Mouse (Mus musculus) midbrain, embryonic 12.5 days (tissue): Measurements from ENCODE around the gene 4930579F01Rik. TPM values are rescaled to one million over a fixed set of nuclear protein-coding genes. Genes with fewer than 3 reads are reported as not detected.

Experiments
- ATAC-seq: fragments of 200-750 bp; cut with Nextera tagmentation; 2 replicates; pipeline ENCODE4 v1.8.0; 2017; ENCODE audit warnings: low read depth, moderate TSS enrichment, moderate library complexity; ENCODE audit not compliant: low FRiP score
- H3K27ac ChIP-seq: fragments of 300-500 bp; sonication (generic); replicated peaks from 2 replicates; pipeline ENCODE4 v1.5.1; 2016; ENCODE audit warnings: mild to moderate bottlenecking
- H3K27me3 ChIP-seq: fragments of 300-500 bp; sonication (generic); 2 replicates; pipeline ENCODE4 v1.6.1; 2016; ENCODE audit warnings: mild to moderate bottlenecking
- H3K36me3 ChIP-seq: fragments of 300-500 bp; sonication (generic); 2 replicates; pipeline ENCODE4 v1.6.1; 2016
- H3K4me1 ChIP-seq: fragments of 300-500 bp; sonication (generic); 2 replicates; pipeline ENCODE4 v1.6.1; 2016
- H3K4me2 ChIP-seq: fragments of 300-500 bp; sonication (generic); replicated peaks from 2 replicates; pipeline ENCODE4 v1.6.1; 2016; ENCODE audit warnings: mild to moderate bottlenecking, moderate library complexity
- H3K4me3 ChIP-seq: fragments of 300-500 bp; sonication (generic); 2 replicates; pipeline ENCODE4 v1.5.1; 2016; ENCODE audit warnings: mild to moderate bottlenecking
- H3K9ac ChIP-seq: fragments of 300-500 bp; sonication (generic); replicated peaks from 2 replicates; pipeline ENCODE4 v1.6.1; 2016; ENCODE audit warnings: mild to moderate bottlenecking, moderate library complexity
- H3K9me3 ChIP-seq: fragments of 300-500 bp; sonication (generic); 2 replicates; pipeline ENCODE4 v1.6.1; 2016; ENCODE audit warnings: mild to moderate bottlenecking
- WGBS: fragments of 180-500 bp; shearing (Covaris S2); methylation state at CpG from one replicate; pipeline ENCODE4 v1.1.7; 2016; 5-methylcytosine and 5-hydroxymethylcytosine counted together
- polyA plus RNA-seq: library from polyadenylated mRNA; unstranded; fragments of >200 nt; fragmentation: Nextera tagmentation; extraction: Ambion mirVana; gene quantifications from 2 replicates; pipeline ENCODE4 v1.2.1, GENCODE M21; 2016

Gene 4930579F01Rik
- polyA plus RNA-seq, 1 experiment from 2014 or later, result not detected

- ATAC-seq, result no peak
- 96% methylated on average over 16 of the region's 16 CpGs for WGBS
- Histone ChIP-seq H3K4me3 (no peak overlapping the region), H3K9me3 (no peaks in the 10 kb centered on the region), H3K36me3 (no peaks in the 10 kb centered on the region), H3K27ac (no peak overlapping the region), H3K9ac (no peak overlapping the region), H3K4me2 (no peak overlapping the region), H3K27me3 (no peaks in the 10 kb centered on the region), H3K4me1 (no peaks in the 10 kb centered on the region)
These were observed 74.0 kb downstream of the 4930579F01Rik start for GRCm38 (mm10) chr3:138119444-138120105.

DNA sequence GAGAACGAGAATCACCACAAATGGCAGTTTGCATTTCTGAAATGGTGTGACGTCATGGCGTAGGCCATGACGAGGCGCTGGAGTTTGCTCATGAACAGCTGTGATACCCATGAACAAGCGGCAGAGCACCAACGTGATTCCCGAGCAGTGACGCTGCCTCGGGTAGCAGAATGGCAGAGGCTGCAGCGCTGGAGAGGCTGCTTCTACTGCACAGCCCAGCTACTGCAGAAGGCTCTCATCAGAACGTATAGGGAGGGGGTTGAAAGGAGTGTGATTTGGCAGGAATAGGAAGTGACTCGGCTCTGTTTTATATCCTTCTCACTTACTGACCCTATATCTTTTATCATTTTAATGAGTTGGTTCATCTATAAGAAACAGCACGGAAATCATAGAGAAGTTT is 74.8 kb downstream of the 4930579F01Rik start:
- no peaks in the 10 kb centered on the region for H3K4me1 ChIP-seq
- H3K4me2 ChIP-seq, result no peak overlapping the region
- no peaks in the 10 kb centered on the region for H3K9me3 ChIP-seq
- 81% methylated on average over 14 of the region's 14 CpGs for WGBS
- no peak for ATAC-seq
- no peak overlapping the region for H3K4me3 ChIP-seq
- no peaks in the 10 kb centered on the region for H3K27me3 ChIP-seq
- H3K9ac ChIP-seq, result no peak overlapping the region
- H3K36me3 ChIP-seq, result no peaks in the 10 kb centered on the region
- H3K27ac ChIP-seq, result no peak overlapping the region

DNA sequence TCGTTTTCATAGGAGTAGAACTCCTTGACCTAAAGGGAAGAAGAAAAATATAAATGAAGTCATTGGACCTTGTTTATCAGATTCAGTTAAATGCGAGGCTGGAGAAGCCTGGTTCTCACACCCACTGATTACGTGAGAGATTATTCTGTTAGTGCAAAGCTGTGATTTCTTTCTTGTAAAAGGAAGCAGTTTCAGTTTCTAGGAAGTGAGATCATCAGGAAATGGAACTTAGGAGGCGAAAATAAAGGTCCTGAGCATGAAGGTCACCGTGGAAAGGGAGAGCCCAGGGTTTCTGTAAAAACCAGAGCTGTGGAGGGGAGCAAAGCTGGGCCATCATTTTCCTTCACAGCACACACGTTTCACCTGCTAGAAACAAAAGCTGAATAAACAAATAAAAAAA is 75.2 kb downstream of the 4930579F01Rik start:
- Histone ChIP-seq H3K27ac (no peak overlapping the region), H3K4me3 (no peak overlapping the region), H3K9ac (no peak overlapping the region), H3K36me3 (no peaks in the 10 kb centered on the region), H3K4me2 (no peak overlapping the region), H3K9me3 (no peaks in the 10 kb centered on the region), H3K4me1 (no peaks in the 10 kb centered on the region), H3K27me3 (no peaks in the 10 kb centered on the region)
- no peak for ATAC-seq
- WGBS, result 84% methylated on average over 6 of the region's 6 CpGs

DNA sequence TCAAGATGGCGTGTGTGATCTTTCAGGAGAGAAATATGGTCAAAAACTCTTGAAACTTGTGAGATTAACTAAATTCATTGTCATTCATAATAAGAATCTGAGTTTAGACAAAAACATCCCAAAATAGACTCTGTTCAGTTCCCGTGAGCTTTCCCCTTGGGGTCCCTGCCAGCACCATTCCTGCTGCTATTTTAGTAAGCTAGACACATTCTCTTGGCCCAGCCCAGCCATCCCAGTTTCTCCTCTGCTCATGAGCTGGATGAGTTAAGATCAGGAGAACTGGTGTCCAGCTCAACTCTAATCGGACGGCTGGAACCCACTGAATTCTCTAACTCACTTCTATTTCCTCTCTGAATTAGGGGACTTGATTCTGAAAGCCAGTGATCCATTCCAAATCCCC is 76.8 kb downstream of the 4930579F01Rik start:
- Histone ChIP-seq H3K4me2 (no peak overlapping the region), H3K9me3 (no peaks in the 10 kb centered on the region), H3K4me3 (no peak overlapping the region), H3K4me1 (no peaks in the 10 kb centered on the region), H3K36me3 (no peaks in the 10 kb centered on the region), H3K27me3 (no peaks in the 10 kb centered on the region), H3K9ac (no peak overlapping the region), H3K27ac (no peak overlapping the region)
- no peak for ATAC-seq
- WGBS, result 90% methylated on average over 4 of the region's 4 CpGs

- WGBS, result 89% methylated on average over 17 of the region's 17 CpGs
- no peaks in the 10 kb centered on the region for H3K4me1 ChIP-seq
- ATAC-seq, result no peak
These were observed 79.5 kb downstream of the 4930579F01Rik start for GRCm38 (mm10) chr3:138114106-138114505.

More at GRCm38 (mm10) chr3:138114106-138114505, 79.5 kb downstream of the 4930579F01Rik start:
- Histone ChIP-seq H3K9ac (no peak overlapping the region), H3K36me3 (no peaks in the 10 kb centered on the region), H3K27ac (no peak overlapping the region), H3K4me2 (no peak overlapping the region), H3K27me3 (no peaks in the 10 kb centered on the region), H3K9me3 (no peaks in the 10 kb centered on the region), H3K4me3 (no peak overlapping the region)

Other genes with a start within 250 kb of the 4930579F01Rik start
- gene Dapp1, start 212.3 kb downstream of the 4930579F01Rik start, polyA plus RNA-seq, result 2.1 and 2.3 TPM in 2 replicates
- gene 1110002E22Rik, start 128.8 kb downstream of the 4930579F01Rik start, polyA plus RNA-seq, result 0.05 TPM in 2 replicates
- not detected in 2 replicates for gene Gm5105, start 126.4 kb downstream of the 4930579F01Rik start, polyA plus RNA-seq
- 14.0 and 15.6 TPM in 2 replicates for gene Trmt10a, start 50.4 kb downstream of the 4930579F01Rik start, polyA plus RNA-seq
- 12.4 and 14.1 TPM in 2 replicates for gene Mttp, start 48.9 kb downstream of the 4930579F01Rik start, polyA plus RNA-seq
- gene Adh7, start 23.9 kb upstream of the 4930579F01Rik start, polyA plus RNA-seq, result 0.47 and 0.50 TPM in 2 replicates
- 0.16 and 0.34 TPM in 2 replicates for gene Adh1, start 67.2 kb upstream of the 4930579F01Rik start, polyA plus RNA-seq
- not detected in 2 replicates for gene Adh6a, start 119.5 kb upstream of the 4930579F01Rik start, polyA plus RNA-seq
- 0.10 and 0.17 TPM in 2 replicates for gene Adh6b, start 147.9 kb upstream of the 4930579F01Rik start, polyA plus RNA-seq
- not detected in 2 replicates for gene Adh4, start 221.6 kb upstream of the 4930579F01Rik start, polyA plus RNA-seq
- gene Adh5, start 249.3 kb upstream of the 4930579F01Rik start, polyA plus RNA-seq, result 244 and 245 TPM in 2 replicates